Comparison of ENCODE assay signal across 8 mouse cellular contexts in the genomic region with DNA sequence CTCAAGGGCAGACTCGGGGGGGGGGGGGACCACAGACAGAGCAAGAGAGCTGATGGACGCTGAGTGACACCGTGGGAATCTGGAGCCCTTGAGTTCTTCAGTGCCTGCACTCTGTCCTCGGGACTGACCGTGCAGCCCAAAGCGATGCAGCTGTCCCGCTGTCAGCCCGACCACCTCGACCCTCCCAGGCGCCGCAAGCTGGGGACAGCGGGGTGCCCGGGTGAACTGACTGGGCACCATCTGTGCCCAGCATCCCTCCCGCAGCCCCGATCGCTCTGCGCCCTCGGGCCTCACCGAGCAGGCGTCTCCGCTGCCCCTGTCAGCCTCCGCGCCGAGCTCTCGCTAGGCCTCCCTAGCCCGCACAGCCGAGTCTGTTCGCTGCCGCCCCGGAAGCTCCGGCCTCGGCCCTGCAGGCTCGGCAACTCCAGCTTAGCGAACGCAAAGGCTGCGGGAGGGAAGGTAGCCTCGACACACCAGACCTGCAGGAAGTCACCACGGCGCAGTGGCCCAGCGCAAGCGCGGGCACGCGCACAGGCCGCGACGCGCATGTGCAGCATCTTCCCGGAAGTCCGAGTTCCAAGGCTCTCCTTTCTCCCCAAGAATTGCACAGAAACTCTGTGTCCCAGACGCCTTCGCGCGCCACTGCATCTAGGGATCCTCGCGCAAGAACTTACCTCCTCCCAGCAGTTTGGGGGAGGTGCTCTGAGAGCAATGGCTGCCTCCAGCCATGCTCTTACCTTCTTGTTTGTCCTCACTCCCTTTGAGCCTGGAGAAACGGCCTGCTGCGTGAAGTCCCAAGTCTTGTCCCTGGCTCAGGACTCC. TPM values are rescaled to one million over a fixed set of nuclear protein-coding genes. Genes with fewer than 3 reads are reported as not detected.
DNase-seq lines count a peak whose midpoint lies in the region; ATAC-seq lines count a peak whose summit lies in the region.

A gene (minus strand): TSS at position 521 of the 822 bp plus-strand sequence.
A gene (plus strand): TSS at position 763 of the 822 bp plus-strand sequence.

- H3K4me1 ChIP-seq in forebrain, embryonic 11.5 days (replicated peaks; ENCODE audit: control insufficient read depth, insufficient read depth, low read length), result no peaks in the 10 kb centered on the region
- peaks cover 8% of the 10 kb centered on the region for H3K4me1 ChIP-seq in heart, embryonic 16.5 days (ENCODE audit: control insufficient read depth, insufficient read depth, low read length)
- peaks cover 16% of the 10 kb centered on the region for H3K4me1 ChIP-seq in liver, embryonic 15.5 days (replicated peaks)
- peaks cover 10% of the 10 kb centered on the region for H3K4me1 ChIP-seq in neural tube, embryonic 12.5 days

- H3K27ac ChIP-seq in forebrain, embryonic 11.5 days (ENCODE audit: low read depth, low read length), result peak within 1 kb of the TSS; percentile 70
- peak within 1 kb of the TSS; percentile 77 for H3K27ac ChIP-seq in heart, embryonic 16.5 days (ENCODE audit: low read length)
- H3K27ac ChIP-seq in liver, embryonic 15.5 days (replicated peaks), result peak within 1 kb of the TSS; percentile 61
- H3K27ac ChIP-seq in neural tube, embryonic 12.5 days, result peak within 1 kb of the TSS; percentile 84

- peaks cover 11% of the 10 kb centered on the region for H3K36me3 ChIP-seq in forebrain, embryonic 11.5 days (ENCODE audit: control insufficient read depth, insufficient read depth, low read length)
- H3K36me3 ChIP-seq in heart, embryonic 16.5 days (ENCODE audit: control insufficient read depth, insufficient read depth), result peaks cover 28% of the 10 kb centered on the region
- H3K36me3 ChIP-seq in liver, embryonic 15.5 days (replicated peaks), result peaks cover 30% of the 10 kb centered on the region
- peaks cover 31% of the 10 kb centered on the region for H3K36me3 ChIP-seq in neural tube, embryonic 12.5 days

- peak within 1 kb of the TSS; percentile 60 for H3K4me2 ChIP-seq in forebrain, embryonic 11.5 days (ENCODE audit: low read depth, low read length, severe bottlenecking)
- peak within 1 kb of the TSS; percentile 80 for H3K4me2 ChIP-seq in heart, embryonic 16.5 days (ENCODE audit: low read depth, low read length)
- H3K4me2 ChIP-seq in liver, embryonic 15.5 days, result peak within 1 kb of the TSS; percentile 88
- peak within 1 kb of the TSS; percentile 87 for H3K4me2 ChIP-seq in neural tube, embryonic 12.5 days (replicated peaks)

- no peaks in the 10 kb centered on the region for H3K27me3 ChIP-seq in forebrain, embryonic 11.5 days (ENCODE audit: control insufficient read depth, insufficient read depth, low read length)
- H3K27me3 ChIP-seq in heart, embryonic 16.5 days (ENCODE audit: control insufficient read depth, insufficient read depth, low read length), result no peaks in the 10 kb centered on the region
- no peaks in the 10 kb centered on the region for H3K27me3 ChIP-seq in liver, embryonic 15.5 days
- no peaks in the 10 kb centered on the region for H3K27me3 ChIP-seq in neural tube, embryonic 12.5 days (replicated peaks)

- peak; percentile 95 for ATAC-seq in forebrain, embryonic 11.5 days (replicated peaks; ENCODE audit: low FRiP score)
- ATAC-seq in heart, embryonic 16.5 days (replicated peaks; ENCODE audit: extremely low read depth, insufficient read depth, low FRiP score), result peak; percentile 95
- ATAC-seq in liver, embryonic 15.5 days (ENCODE audit: insufficient read depth), result peak; percentile 90
- ATAC-seq in neural tube, embryonic 12.5 days (ENCODE audit: low FRiP score, low read depth), result peak; percentile 95

- DNase-seq in CD8-positive naive resting alpha-beta T cell, adult 2 months (ENCODE audit: low read depth in 2 of 2, low spot score in 2 of 2), result peak; percentile 73 to 81
- DNase-seq in c-Kit-positive CD71-positive TER-119-negative erythroid progenitor cells, embryonic 14.5 days (ENCODE audit: low read depth), result peak; percentile 76
- peak; percentile 95 for DNase-seq in forebrain, embryonic 11.5 days (ENCODE audit: low spot score)
- DNase-seq in kidney, postnatal 36 days, result peak; percentile 95 to 97
- DNase-seq in telencephalon, adult 2 months (ENCODE audit: low read depth, low spot score), result peak; percentile 98

- peak within 1 kb of the TSS; percentile 88 for H3K9ac ChIP-seq in forebrain, embryonic 11.5 days (ENCODE audit: low read length)
- peak within 1 kb of the TSS; percentile 92 for H3K9ac ChIP-seq in heart, embryonic 16.5 days (ENCODE audit: low read length)
- peak within 1 kb of the TSS; percentile 64 for H3K9ac ChIP-seq in liver, embryonic 15.5 days
- H3K9ac ChIP-seq in neural tube, embryonic 12.5 days, result peak within 1 kb of the TSS; percentile 89

- H3K9me3 ChIP-seq in forebrain, embryonic 11.5 days (ENCODE audit: control insufficient read depth, low read length), result no peaks in the 10 kb centered on the region; the same call in 1 of the 2 replicates
- peaks cover 4% of the 10 kb centered on the region for H3K9me3 ChIP-seq in heart, embryonic 16.5 days (replicated peaks; ENCODE audit: control insufficient read depth, low read length)
- H3K9me3 ChIP-seq in liver, embryonic 15.5 days (replicated peaks), result no peaks in the 10 kb centered on the region
- H3K9me3 ChIP-seq in neural tube, embryonic 12.5 days, result peaks cover 5% of the 10 kb centered on the region; the same call in 1 of the 2 replicates

- under 1% methylated on average over 58 of the region's 58 CpGs for WGBS in forebrain, embryonic 11.5 days
- WGBS in heart, embryonic 16.5 days, result under 1% methylated on average over 58 of the region's 58 CpGs
- under 1% methylated on average over 58 of the region's 58 CpGs for WGBS in liver, embryonic 15.5 days (ENCODE audit: insufficient replicate concordance)
- 1% methylated on average over 58 of the region's 58 CpGs for WGBS in neural tube, embryonic 12.5 days

- H3K4me3 ChIP-seq in forebrain, embryonic 11.5 days (ENCODE audit: low read depth, low read length), result peak within 1 kb of the TSS; percentile 81
- peak within 1 kb of the TSS; percentile 79 for H3K4me3 ChIP-seq in heart, embryonic 16.5 days (ENCODE audit: low read length)
- peak within 1 kb of the TSS; percentile 68 for H3K4me3 ChIP-seq in liver, embryonic 15.5 days (replicated peaks)
- peak within 1 kb of the TSS; percentile 78 for H3K4me3 ChIP-seq in neural tube, embryonic 12.5 days

RNA-seq across cellular contexts. Expression of the first gene that starts in this region (rescaled TPM):
- 15.9 and 17.2 TPM in 2 replicates for polyA plus RNA-seq in forebrain, embryonic 11.5 days (2014; fragmentation: Nextera tagmentation; extraction: Ambion mirVana)
- 7.5 TPM in 2 replicates for polyA plus RNA-seq in heart, embryonic 16.5 days (2015; fragmentation: Nextera tagmentation; extraction: Ambion mirVana)
- 1.3 TPM in 2 replicates for polyA plus RNA-seq in liver, embryonic 15.5 days (2015; fragmentation: Nextera tagmentation; extraction: Ambion mirVana)
- 18.0 and 18.1 TPM in 2 replicates for polyA plus RNA-seq in neural tube, embryonic 12.5 days (2016; fragmentation: Nextera tagmentation; extraction: Ambion mirVana)

RNA-seq across cellular contexts. Expression of the second gene that starts in this region (rescaled TPM):
- polyA plus RNA-seq in forebrain, embryonic 11.5 days (2014; fragmentation: Nextera tagmentation; extraction: Ambion mirVana), result not detected in 2 replicates
- not detected in 2 replicates for polyA plus RNA-seq in heart, embryonic 16.5 days (2015; fragmentation: Nextera tagmentation; extraction: Ambion mirVana)
- not detected in 2 replicates for polyA plus RNA-seq in liver, embryonic 15.5 days (2015; fragmentation: Nextera tagmentation; extraction: Ambion mirVana)
- not detected in 2 replicates for polyA plus RNA-seq in neural tube, embryonic 12.5 days (2016; fragmentation: Nextera tagmentation; extraction: Ambion mirVana)

Comparison
In these comparisons a context has a peak if more than half of its experiments do, and no peak if none do; other contexts are left out.
1. Peak in every context shown above with its lines: DNase-seq, ATAC-seq, H3K4me3 ChIP-seq and H3K27ac ChIP-seq.